Mouse (Mus musculus) brain, embryonic 14.5 days (tissue): Measurements from ENCODE around the gene Flna.

ENCODE experiments used
- CTCF ChIP-seq: fragments of 200-500 bp; IDR thresholded peaks from 2 replicates; pipeline ENCODE4 v1.5.1; 2012; ENCODE audit warnings: inconsistent platforms, mild to moderate bottlenecking, moderate library complexity, borderline replicate concordance; ENCODE audit not compliant: insufficient read depth, insufficient read length; ENCODE audit errors: extremely low read depth
- POLR2A ChIP-seq: fragments of 200-500 bp; IDR thresholded peaks from 2 replicates; pipeline ENCODE4 v1.6.1; 2012; ENCODE audit warnings: mild to moderate bottlenecking, inconsistent platforms, borderline replicate concordance; ENCODE audit not compliant: poor library complexity, insufficient read depth, insufficient read length, severe bottlenecking; ENCODE audit errors: extremely low read depth

DNA sequence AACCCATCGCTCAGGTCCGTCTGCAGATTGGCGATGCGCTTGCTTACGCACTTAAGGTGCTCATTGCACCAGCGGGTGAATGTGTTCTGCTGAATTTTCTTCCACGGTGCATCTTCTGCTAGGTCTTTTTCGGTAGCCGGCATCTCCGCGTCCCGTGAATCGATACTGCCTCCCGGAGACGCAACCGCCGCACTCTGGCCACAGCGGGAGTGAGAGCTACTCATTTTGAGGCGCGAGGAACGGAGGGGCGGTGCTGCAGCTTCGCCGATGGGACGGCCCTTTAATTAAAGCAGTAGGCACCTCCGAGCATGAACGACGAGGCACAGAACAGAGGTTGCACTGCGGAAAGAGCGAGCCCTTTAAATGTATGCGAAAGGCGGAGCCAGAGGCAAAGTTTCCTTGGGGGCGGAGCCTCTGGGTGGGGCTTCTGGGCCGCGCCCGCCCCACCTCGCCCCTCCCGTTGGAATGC is 3.4 kb downstream of the Flna start:
- TF ChIP-seq POLR2A (peak; percentile 83; the same call in 1 of the 2 replicates), CTCF (no peak)
